Mouse (Mus musculus) c-Kit-positive CD71-positive TER-119-positive erythroid progenitor cells, embryonic 14.5 days (primary cell): ENCODE measurements at regions not wholly inside any gene's neighbourhood (a gene's known extent, or its start where the extent isn't known, plus 50 kb on each side); places are given as distances from the start of the nearest gene placed in this dataset.

ENCODE experiments used
- DNase-seq: peaks from one replicate; pipeline ENCODE4 v3.0.0-alpha.2; 2013; ENCODE audit warnings: low spot score

- no peak for DNase-seq
These were observed 113.6 kb upstream of the Armc2 start for GRCm38 (mm10) chr10:42131798-42132197.

GRCm38 (mm10) chr10:42131298-42131697 lies 113.1 kb upstream of the Armc2 start:
- DNase-seq = no peak

- DNase-seq = no peak
These were observed 109.7 kb upstream of the Armc2 start for GRCm38 (mm10) chr10:42127865-42128419.

- no peak for DNase-seq
These were observed 108.6 kb upstream of the Armc2 start for GRCm38 (mm10) chr10:42126816-42127215.

- DNase-seq = no peak
These were observed 104.8 kb upstream of the Armc2 start for GRCm38 (mm10) chr10:42122768-42123635.

GRCm38 (mm10) chr10:42121984-42122383 lies 103.7 kb upstream of the Armc2 start:
- DNase-seq = no peak

GRCm38 (mm10) chr10:42119326-42119725 lies 101.1 kb upstream of the Armc2 start:
- no peak for DNase-seq

- no peak for DNase-seq
These were observed 100.3 kb upstream of the Armc2 start for GRCm38 (mm10) chr10:42118361-42119188.

- DNase-seq = no peak
These were observed 99.3 kb upstream of the Armc2 start for GRCm38 (mm10) chr10:42117523-42117922.

GRCm38 (mm10) chr10:42115920-42116298 lies 97.7 kb upstream of the Armc2 start:
- DNase-seq = no peak

GRCm38 (mm10) chr10:42115224-42115919 lies 97.1 kb upstream of the Armc2 start:
- DNase-seq = no peak

- DNase-seq = no peak
These were observed 92.5 kb upstream of the Armc2 start for GRCm38 (mm10) chr10:42110704-42111103.

GRCm38 (mm10) chr10:42108294-42109014 lies 90.2 kb upstream of the Armc2 start:
- DNase-seq = no peak

GRCm38 (mm10) chr10:42107437-42108293 lies 89.4 kb upstream of the Armc2 start:
- DNase-seq = no peak

- DNase-seq = no peak
These were observed 88.4 kb upstream of the Armc2 start for GRCm38 (mm10) chr10:42106611-42107010.

- DNase-seq = no peak
These were observed 86.8 kb upstream of the Armc2 start for GRCm38 (mm10) chr10:42105083-42105482.

- no peak for DNase-seq
These were observed 84.1 kb upstream of the Armc2 start for GRCm38 (mm10) chr10:42102320-42102719.

- no peak for DNase-seq
These were observed 82.9 kb upstream of the Armc2 start for GRCm38 (mm10) chr10:42101096-42101495.

- DNase-seq = no peak
These were observed 78.7 kb upstream of the Armc2 start for GRCm38 (mm10) chr10:42096924-42097323.

- no peak for DNase-seq
These were observed 77.7 kb upstream of the Armc2 start for GRCm38 (mm10) chr10:42095986-42096385.
